Mouse (Mus musculus): ENCODE results near the gene Heatr9.

DNA sequence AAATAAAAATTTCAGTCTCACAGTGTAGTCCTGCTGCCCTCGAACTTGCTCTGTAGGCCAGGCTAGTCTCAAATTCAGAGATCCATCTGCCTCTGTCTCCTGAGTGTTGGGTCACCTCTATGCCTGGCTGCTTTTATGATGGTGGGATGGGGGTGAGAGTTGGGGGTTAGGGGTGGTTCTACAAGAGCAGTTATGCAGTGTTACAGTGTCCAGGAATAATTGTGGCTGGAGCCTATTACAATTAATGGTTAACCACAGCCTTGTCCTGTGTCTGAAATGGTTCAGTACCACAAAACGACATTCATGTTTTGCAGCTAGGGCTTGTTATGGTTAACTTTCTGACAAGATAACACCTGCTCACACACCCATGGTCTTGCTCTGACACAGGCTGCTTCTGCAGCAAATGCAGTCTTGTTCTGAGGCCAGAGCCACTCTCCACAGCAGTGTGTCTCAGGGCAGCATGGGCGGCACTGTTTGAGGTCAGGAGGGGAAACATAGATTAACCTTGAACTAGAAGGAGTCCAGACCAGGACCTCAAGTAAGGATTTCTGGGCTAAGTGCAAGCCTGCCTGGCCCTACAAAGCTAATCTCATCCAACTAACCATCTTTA, 16.8 kb upstream of the Heatr9 start:
- TF ChIP-seq CTCF (IDR thresholded peaks at IDR 0.05) (no peak), EP300 (IDR thresholded peaks at IDR 0.05) (no peak)
